Mouse (Mus musculus) embryo, embryonic 9.5 days (tissue): ENCODE data around the gene Lingo1.

Experiments
- DNase-seq: peaks from one replicate; pipeline ENCODE4 v3.0.0-alpha.2; 2017; ENCODE audit errors: extremely low spot score

The Lingo1 gene

GRCm38 (mm10) chr9:56795721-56796655 lies at the start of gene Lingo1:
Lingo1 (minus strand) TSS chr9:56796468.
- DNase-seq = peak; percentile 30

- no peak for DNase-seq
Observed at GRCm38 (mm10) chr9:56844644-56845043, 48.4 kb upstream of the Lingo1 start.

GRCm38 (mm10) chr9:56843679-56844188 lies 47.5 kb upstream of the Lingo1 start:
- peak; percentile 75 for DNase-seq

- DNase-seq = peak; percentile 38
Observed at GRCm38 (mm10) chr9:56842303-56842719, 46.0 kb upstream of the Lingo1 start.

- no peak for DNase-seq
Observed at GRCm38 (mm10) chr9:56841864-56842263, 45.6 kb upstream of the Lingo1 start.

GRCm38 (mm10) chr9:56840721-56841120 lies 44.5 kb upstream of the Lingo1 start:
- DNase-seq = no peak

- DNase-seq = no peak
Observed at GRCm38 (mm10) chr9:56835152-56835551, 38.9 kb upstream of the Lingo1 start.

GRCm38 (mm10) chr9:56832900-56833299 lies 36.6 kb upstream of the Lingo1 start:
- no peak for DNase-seq

- DNase-seq = no peak
Observed at GRCm38 (mm10) chr9:56831904-56832303, 35.6 kb upstream of the Lingo1 start.

- no peak for DNase-seq
Observed at GRCm38 (mm10) chr9:56830162-56830561, 33.9 kb upstream of the Lingo1 start.

GRCm38 (mm10) chr9:56828841-56829240 lies 32.6 kb upstream of the Lingo1 start:
- DNase-seq = no peak

- DNase-seq = no peak
Observed at GRCm38 (mm10) chr9:56828146-56828545, 31.9 kb upstream of the Lingo1 start.

- peak; percentile 37 for DNase-seq
Observed at GRCm38 (mm10) chr9:56825476-56826213, 29.4 kb upstream of the Lingo1 start.

GRCm38 (mm10) chr9:56824900-56825299 lies 28.6 kb upstream of the Lingo1 start:
- DNase-seq = peak; percentile 52

- no peak for DNase-seq
Observed at GRCm38 (mm10) chr9:56810916-56811315, 14.6 kb upstream of the Lingo1 start.

- DNase-seq = no peak
Observed at GRCm38 (mm10) chr9:56807990-56808389, 11.7 kb upstream of the Lingo1 start.

- no peak for DNase-seq
Observed at GRCm38 (mm10) chr9:56803146-56803545, 6.9 kb upstream of the Lingo1 start.

- DNase-seq = peak; percentile 67
Observed at GRCm38 (mm10) chr9:56797876-56798275, 1.6 kb upstream of the Lingo1 start.

- peak; percentile 47 for DNase-seq
Observed at GRCm38 (mm10) chr9:56796656-56797131, 426 bp upstream of the Lingo1 start.

GRCm38 (mm10) chr9:56791696-56792261 lies 4.5 kb downstream of the Lingo1 start:
- no peak for DNase-seq

- no peak for DNase-seq
Observed at GRCm38 (mm10) chr9:56784576-56784975, 11.7 kb downstream of the Lingo1 start.
